Mouse (Mus musculus): ENCODE results near the gene Syt2.

Gene Syt2

DNA sequence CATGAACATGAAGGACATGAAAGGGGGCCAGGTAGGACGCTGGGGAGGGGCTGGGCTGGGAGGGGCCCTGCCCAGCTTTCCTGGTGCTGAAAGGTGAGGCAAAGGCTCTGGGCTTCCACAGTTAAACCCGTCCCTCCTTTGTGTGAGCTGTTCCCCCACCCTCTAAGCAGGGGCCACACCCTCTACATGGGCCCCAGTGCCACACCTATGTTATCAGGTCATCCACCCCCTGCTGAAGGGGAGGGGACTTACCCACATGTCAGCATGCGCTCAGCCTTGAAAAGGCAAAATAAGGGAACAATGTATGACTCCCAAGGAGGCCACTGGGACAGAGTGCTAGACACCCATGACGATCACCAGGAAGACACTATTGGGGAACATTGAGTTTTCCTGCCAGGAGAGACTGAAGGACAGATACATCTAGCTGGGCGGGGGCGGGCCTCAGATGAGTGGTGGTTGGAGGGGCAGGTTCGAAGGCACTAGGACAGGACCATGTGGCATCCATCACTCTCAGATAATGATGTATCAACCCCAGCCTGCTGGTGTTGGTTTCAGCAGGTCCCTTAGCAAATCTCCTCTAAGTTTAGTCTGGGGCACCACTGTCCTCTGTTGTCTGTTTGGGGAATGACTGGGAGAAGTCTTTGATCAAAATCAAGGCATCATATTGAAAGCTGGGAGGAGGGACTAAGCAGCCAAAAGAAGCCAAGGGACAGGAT lies 95.6 kb downstream of the Syt2 start:
- no peak for DNase-seq (ENCODE audit: low spot score)

DNA sequence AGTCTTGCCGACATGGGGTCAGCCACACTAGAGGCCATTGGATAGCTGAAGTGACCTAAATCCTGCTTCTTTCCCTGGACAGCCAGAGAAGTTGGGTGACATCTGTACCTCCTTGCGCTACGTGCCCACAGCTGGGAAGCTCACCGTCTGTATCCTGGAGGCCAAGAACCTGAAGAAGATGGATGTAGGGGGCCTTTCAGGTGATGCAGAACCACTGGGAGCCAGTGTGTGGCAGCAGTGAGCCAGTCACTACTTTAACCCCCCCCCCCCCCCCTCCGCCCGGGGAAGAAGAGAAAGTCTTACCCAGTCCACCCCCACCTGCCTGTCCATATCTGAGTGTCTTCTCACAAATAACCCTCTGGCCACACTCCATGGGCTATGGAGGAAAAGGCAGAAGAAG lies 99.2 kb downstream of the Syt2 start:
- peak; percentile 55 for DNase-seq (ENCODE audit: low spot score)

DNA sequence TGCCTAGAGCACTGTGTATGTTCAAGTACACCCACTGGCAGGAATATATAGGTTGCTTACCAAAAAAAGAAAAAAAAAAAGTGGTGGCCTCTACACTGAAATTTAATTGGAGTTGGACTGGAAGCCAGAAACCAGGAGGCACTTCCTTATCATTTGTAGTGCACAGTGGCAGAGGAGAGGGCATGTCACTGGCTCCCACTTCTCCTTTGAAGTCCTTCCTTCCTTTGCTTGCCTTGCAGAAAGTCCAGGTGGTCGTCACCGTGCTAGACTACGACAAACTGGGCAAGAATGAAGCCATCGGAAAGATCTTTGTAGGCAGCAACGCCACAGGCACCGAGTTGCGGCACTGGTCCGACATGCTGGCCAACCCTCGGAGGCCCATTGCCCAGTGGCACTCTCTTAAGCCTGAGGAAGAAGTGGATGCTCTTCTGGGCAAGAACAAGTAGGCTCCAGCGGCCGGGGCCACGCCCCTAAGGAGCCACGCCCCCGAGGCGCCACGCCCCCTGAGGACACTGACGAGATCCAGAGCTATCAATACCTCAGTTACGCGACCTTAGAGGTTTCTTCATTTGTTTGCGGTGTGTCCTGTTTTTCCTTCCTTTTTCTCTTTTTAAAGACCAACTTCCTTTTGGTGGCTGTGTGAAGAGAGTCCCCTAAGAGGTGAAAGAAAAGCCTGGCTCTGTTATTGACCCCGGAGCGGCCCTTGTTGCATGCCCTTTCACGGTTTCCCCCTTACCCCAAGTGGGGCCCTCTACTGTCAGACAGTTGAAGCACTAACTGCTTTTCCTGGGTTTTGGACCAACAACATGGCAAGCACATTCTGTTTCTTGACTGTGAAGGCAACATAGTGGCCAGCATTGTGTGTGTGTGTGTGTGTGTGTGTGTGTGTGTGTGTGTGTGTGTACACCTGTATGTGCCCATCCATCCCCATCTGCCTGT lies 101.0 kb downstream of the Syt2 start:
- peak; percentile 52 for DNase-seq (ENCODE audit: low spot score)

DNA sequence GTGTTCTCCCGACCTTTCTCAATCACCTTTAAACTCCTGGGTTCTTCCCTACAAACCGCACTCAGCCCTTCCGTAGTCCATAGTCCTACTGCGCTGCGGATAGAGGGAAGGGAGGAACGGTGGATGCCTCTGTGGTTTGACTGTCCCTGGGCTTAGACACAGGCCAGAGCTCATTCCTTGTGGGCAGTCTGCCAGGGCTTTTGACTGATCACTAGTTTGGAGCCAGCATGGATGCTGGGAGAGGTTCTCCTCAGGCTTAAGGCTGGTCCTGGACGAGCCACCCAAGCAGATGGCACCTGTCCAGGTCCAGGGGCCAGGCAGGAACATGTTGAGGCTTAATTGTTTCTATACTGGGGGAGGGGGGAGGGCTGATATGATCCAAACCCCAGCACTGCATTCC lies 103.4 kb downstream of the Syt2 start:
- no peak for DNase-seq (ENCODE audit: low spot score)

DNA sequence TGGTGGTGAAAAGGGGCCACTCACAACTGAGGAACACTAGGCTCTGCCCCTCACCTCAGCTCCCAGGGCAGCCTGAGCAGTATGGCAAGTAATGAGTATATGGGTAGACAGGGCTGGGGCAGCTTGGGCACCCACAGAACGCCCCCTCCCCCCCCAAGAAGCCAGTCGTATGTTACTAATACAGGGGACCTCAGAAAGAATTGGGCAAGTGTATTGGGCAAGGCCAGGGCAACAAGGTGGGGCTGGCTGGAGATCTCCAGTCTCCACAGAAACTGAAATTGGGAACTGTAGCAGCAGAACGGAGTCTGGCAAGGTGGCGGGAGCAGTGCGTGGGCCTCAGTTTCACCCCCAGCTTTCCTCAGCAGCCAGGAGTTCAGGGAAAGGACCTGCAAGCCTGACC lies 106.0 kb downstream of the Syt2 start:
- no peak for DNase-seq (ENCODE audit: low spot score)

DNA sequence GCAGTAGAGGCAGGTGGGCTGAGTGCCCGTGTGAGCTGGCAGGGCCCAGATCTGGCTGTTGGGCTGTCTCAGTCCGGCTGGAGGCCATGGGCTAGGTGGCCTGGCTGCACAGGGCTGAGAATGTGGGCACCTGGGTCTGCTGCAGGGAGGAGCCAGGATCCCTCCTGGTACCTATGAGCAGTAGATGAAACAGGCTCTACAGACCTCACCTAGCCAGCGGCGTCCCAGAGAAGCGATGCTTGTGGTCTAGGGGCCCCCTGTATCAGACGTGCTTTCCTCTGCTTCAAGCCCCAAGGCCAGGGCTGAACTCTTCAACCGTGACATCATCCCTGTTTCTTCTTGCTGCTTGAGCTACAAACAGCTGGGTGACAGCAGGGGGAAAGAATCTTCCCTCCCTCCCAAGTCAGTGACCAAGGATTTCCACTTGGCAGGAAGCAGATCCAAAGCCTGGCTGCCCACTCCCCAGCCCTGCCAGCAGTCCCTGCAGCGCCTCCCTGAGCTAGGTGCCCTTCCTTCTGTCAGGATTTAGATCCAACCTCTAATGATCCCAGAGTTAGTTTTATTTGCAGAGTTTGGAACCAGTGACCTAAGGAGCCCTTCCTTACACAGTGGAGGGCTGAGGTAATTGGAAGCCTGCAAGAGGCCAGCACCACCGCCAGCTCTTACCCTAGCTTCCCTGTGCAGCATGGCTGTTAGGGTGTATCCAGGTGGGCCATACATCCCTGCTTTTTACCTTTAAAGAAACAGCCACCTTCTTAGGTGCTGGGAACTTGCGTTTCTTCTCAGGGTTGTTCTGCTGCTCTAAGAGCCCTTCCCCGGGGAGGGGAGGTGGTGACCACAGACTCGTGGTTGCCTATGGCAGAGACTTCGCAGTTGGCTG lies 107.5 kb downstream of the Syt2 start:
- no peak for DNase-seq (ENCODE audit: low spot score)

DNA sequence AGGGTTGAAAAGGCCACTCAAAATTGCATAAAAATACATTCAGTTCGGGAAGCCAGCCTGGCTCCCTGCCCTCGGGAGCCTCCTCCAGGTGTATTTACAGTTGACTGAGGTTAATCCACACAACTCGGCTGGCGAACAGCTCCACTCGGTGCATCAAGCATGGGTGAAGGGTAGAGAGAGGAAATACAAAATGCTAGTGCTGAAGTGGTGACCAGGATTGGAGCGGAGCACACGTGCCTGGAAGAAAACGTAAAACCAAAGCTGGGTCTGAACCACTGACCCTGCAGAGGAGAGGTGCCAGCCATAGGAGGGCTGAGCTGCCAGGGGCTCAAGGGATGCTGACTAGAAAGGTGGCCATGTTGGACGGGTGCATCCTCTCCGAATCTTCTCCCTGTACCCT lies 108.3 kb downstream of the Syt2 start:
- no peak for DNase-seq (ENCODE audit: low spot score)

DNA sequence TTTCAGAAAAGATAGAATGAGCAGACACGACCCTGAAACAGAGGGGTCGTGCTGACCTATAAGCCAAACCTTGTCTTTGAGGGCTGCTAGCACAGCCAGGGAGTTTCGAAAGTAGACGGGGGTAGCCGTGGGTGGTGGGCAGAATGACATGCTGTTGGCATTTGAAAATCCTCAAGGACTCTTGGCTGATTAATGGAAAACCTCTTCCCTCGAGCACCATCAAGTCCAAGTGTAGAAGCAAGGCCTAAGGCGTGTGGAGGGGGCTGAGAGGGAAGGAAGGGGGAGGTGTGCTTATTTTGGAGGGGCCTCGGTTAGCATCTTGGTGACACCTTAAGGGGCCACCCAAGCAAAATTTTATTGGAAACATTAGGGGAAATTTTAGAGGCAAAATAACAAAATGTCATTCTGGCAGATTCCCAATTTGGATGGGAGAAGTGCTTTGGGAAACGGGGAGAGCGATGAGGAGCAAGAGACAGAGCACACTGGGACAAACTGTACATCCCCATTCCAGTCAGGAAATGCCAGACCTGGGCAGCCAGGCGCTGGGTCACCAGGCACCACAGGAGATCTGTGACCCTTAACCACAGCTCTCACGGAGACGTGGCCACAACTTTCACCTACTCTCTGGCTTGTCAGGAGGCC lies 109.2 kb downstream of the Syt2 start:
- DNase-seq (ENCODE audit: low spot score) = no peak

DNA sequence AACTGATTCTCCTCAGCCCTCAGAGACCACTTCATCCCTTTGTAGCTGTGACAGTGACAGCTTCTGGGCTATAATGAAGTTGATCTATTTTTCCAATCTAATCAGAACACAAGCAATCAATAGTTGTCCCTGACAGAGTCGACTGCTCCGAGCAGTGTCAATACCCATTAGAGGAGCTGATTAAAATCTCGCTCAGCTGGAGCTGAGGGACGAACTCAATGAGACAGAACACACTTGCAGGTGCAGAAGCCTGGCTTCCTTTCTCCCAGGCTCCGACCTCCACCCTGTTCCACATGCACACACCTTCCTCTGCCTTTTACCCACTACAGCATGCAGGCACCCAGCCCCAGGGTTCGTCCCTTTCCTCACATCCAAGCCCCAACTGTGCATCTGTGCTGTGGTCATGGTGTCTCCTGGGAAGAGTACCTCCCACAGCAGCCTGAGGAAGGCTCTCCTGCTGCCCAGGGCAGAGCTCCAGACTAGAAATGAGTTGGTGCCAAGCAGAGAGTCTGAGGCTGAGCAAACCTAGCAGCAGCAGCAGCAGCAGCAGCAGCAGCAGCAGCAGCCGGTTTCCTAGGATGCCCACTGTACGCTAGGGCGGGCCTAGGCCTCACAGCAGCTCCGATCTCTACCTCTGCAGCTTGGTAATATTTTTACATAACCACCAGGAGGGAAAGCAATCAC lies 109.9 kb downstream of the Syt2 start:
- no peak for DNase-seq (ENCODE audit: low spot score)

DNA sequence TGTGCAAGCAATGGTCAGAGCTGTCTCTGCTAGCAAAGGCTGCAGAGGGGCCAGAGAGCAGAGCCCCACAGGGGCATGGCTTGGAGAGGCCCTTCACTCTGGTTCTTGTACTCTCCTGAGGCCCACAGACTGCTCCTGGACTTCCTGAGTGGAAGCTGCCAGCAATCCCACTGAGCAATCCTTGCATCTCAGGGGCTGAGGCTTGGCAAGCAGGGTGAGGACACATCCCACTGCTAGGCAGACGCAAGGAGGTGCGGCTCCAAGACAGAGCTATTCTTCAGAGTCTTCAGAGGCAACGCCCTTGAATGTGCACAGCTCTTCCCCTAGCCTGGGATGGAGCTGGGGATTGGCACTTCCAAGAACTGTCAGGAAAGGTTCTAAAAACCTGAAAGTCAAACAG lies 110.8 kb downstream of the Syt2 start:
- DNase-seq (ENCODE audit: low spot score) = no peak

DNA sequence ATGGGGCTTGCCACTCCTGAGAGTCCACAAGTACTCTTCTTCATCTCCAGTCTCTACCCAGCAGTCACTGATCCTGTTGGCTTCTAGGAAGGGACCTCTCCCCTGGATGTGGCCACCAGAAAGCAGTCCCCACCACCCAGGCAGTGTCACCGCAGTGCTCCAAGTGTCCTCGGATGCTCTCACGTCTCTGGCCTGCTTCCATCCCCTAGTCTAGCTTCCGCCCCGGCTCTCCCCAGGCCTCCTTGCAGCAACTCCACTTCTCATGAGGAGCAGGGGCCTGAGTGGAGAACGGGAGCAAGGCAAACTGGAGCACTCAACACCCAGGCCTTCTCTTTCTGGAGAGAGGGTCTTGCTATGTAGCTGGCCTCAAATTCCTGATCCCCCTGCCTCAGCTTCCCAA lies 112.7 kb downstream of the Syt2 start:
- no peak for DNase-seq (ENCODE audit: low spot score)

DNA sequence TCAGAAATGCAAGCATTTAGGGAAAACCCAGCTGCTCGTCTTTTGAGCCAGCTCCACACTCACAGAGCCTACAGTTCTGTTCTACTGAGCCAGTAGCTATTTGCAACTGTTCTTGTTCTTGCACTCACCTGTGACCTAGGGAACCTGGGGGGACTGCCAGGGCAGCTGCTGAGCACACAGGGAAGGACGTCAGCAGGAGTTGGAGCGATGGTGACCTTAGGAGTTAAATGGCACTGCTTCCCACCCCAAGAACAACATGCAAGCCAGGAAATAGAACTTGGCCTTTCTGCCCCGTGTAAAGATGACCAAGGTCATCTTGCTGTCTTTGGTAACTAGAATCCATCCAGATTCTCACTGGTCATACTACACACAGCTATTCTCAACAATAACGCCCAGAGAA lies 114.2 kb downstream of the Syt2 start:
- DNase-seq (ENCODE audit: low spot score) = no peak

DNA sequence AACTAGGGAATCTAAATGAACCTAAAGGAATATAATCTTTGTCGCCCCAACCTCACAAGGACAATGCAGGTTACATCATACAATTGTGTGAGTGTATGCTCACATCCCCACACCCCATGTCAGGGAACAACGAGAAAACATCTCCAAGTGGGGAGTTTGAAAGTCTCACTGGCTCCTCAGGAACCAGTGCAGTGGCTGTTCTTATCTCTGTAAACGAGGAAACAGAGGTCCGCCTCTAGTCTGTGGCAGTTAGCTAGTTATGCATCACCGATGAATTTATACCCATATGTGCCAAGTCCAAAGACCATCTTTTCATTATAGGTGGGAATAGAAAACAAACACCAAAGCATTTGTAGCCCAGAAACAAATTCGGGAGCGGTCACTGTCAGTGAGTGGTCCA lies 115.1 kb downstream of the Syt2 start:
- DNase-seq (ENCODE audit: low spot score) = no peak

DNA sequence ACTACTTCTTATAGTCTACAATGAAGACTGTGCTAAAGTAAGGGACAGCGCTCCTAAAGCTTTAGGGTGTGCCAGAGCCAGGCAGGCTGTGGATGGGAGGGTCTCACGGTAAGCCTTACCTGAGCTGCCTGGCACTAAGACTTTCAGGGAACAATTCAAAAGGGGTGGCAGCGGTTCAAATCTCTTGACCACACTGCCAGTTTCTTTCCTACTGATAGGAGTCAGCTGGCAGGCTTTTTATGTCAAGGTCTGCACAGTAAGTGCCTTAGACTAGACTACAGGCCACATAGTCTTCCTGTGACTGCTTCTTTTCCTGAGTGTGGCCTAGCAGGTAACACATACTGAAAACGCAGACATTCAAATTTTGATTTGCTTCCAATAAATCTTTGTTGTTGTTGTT lies 116.8 kb downstream of the Syt2 start:
- no peak for DNase-seq (ENCODE audit: low spot score)

DNA sequence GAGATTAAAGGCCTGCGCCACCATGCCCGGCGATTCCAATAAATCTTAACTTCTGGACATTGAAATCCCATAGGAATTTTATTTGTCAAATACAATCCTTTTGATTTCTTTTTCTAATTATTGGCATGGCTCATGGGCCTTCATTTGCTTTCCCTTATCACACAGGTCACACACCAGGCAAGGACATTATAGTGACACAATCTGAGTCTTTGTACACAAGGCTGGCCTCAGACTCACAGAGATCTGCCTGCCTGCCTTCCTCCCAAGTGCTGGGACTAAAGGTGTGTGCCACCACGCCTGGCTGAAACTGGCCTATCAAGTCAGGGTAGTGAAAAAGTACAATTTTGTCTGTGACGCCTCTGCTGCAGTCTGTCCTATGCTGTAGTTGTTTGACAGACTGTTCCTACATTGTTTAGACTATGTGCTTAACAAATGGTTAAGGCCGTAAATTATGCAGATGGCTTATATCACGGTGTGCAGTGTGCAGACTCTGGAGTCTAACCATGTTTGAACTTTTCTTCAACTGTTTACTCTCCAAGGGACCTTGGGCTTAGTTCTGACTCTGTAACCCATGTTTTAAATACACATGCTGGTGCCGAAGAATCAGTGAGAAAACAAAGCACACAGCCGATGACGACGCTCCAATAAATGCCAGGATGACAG lies 117.4 kb downstream of the Syt2 start:
- no peak for DNase-seq (ENCODE audit: low spot score)

DNA sequence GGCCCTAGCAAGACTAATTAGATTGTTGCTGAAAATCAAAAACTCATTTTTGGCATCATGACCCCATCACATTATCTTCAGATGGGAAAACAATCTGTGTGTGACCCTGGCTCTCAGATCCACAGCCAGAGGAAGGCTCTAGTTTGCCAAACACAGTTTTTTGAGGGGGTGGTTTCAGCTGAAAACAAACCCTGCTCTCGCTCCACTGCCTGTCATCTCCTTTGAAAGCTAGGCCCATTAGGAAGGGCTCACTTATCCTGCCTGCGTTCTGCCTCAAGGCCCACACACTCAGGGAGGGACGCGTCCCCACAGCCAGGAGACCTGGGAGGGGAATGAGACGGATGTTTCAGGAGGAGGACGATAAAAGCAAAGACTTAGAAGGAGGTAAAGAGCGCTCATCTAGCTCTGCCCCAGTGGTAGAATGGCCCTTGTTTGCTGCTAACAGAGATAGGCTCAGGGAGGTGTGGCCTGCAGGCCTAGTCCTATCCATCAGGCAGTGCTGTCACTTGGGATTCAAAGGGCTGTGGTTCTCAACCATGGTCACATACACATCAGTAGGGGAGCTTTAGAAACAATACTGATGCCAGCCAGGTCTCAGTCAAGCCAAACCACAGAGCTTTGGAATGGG lies 118.5 kb downstream of the Syt2 start:
- no peak for DNase-seq (ENCODE audit: low spot score)

DNA sequence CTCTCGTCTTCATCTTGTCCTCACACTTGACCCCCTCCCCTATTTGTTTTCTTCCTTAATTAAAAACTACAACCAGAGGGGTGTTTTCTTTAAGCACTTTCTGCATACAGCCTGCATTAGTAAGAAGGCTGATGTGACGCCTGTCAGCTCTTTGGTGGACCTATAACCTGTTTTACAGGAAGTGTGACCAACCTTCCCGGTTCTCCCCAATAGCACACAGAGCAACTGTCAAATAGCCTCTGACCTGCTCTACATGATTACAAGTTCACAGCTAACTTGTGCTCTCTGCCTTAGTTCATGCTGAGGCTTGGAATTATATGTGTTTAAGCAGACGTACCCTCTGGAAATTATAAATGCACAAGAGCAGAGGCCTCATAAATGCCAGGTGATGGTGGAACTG lies 120.0 kb downstream of the Syt2 start:
- no peak for DNase-seq (ENCODE audit: low spot score)

DNA sequence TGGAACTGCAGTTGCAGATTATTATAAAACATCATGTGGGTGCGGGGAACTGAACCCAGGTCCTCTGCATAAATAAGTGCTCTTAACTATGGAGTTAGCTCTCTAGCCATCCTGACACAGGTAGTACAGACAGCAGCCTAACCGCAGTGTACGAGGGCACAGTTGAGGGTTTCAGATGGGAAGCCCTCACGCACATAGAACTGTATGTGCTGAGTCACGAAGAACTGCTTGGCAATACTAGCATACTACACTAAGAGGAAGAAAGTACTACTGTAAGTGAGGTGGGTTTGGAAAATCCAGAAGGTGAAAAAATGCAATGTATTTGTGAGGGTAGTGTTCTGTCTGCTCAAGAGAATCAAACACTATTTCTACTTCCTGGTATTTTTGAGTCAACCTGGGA lies 123.8 kb downstream of the Syt2 start:
- no peak for DNase-seq (ENCODE audit: low spot score)

DNA sequence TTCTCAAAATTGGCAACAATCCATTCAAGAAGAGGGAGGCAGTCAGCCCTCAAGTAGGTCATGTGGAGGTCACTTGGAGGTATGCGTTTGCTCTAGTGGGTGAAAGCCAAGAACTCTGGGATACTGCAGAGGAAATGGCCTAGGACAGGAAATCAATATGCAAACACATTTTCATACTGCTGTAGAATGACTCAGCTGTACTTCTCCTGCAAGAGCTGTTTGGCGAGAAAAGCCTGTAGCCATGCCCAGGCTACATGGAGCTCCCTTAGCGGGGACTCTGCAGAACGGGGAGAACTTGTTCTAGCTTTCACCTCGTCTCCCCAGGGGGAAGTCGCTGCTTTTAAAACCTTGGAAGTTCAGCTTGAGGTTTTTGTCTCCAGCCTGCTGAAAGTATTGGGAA lies 124.9 kb downstream of the Syt2 start:
- peak; percentile 68 for DNase-seq (ENCODE audit: low spot score)

DNA sequence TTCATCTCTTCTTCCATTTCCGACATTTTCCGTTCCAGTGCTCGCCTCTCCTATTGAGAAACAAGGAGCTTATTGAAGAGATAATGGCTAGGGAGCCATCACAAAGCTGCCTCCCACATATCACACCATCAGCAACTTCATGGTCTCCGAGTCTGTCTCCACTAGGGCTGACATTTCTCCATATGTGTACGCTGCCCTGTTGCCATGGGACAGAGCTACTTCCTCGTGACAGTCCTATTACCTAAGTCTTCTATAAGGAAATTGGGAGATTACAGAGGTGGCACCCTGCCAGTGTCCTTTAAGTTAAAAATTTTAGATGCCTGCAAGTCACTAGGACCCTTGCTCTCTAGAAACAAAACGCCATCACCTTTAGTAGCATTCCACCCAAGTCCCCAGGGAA lies 125.5 kb downstream of the Syt2 start:
- no peak for DNase-seq (ENCODE audit: low spot score)
